Mouse (Mus musculus): Measurements from ENCODE around the gene Rngtt. TPM values are rescaled to one million over a fixed set of nuclear protein-coding genes. Genes with fewer than 3 reads are reported as not detected.

Gene Rngtt
- total RNA-seq, 2 experiments from 2014 or later: 25.3 to 27.2 TPM

Small RNAs within 50 kb of the gene (microRNA-seq; reads per million reads assigned to microRNA genes)
- gene Mir8118: 0 reads per million in 2 experiments

Other genes with a start within 250 kb of the Rngtt start
- gene Gabrr2, start 247.3 kb upstream of the Rngtt start, total RNA-seq (2021): under 1 TPM; 0.39 to 0.52 TPM
- under 1 TPM in 1 of 2 experiments, not detected in 1; 0.20 TPM for gene Gabrr1, start 177.8 kb upstream of the Rngtt start, total RNA-seq (2021)
- 10 to 100 TPM in 1 of 2 experiments, 1 to 10 TPM in 1; 9.4 to 13.4 TPM for gene Pm20d2, start 120.6 kb upstream of the Rngtt start, total RNA-seq (2021)
- gene Srsf12, start 101.3 kb upstream of the Rngtt start, total RNA-seq (2021): 10 to 100 TPM; 24.3 to 31.9 TPM
- 100 to 1,000 TPM; 129 to 137 TPM for gene Pnrc1, start 20.1 kb upstream of the Rngtt start, total RNA-seq (2021)

Data from layer of hippocampus, postnatal 25 days (tissue).